Mouse (Mus musculus) bone marrow, adult 2 months (tissue): Measurements from ENCODE around the gene Rpl10-ps3.

Source experiments
- CTCF ChIP-seq: fragments of 200-500 bp; IDR thresholded peaks from 2 replicates; pipeline ENCODE4 v1.5.1; 2011; ENCODE audit warnings: low read length, control low read depth; ENCODE audit not compliant: control insufficient read depth, insufficient read depth
- POLR2A ChIP-seq: fragments of 200-500 bp; IDR thresholded peaks from 2 replicates; pipeline ENCODE4 v1.6.1; 2011; ENCODE audit warnings: low read depth, mild to moderate bottlenecking, control low read depth, low read length, borderline replicate concordance; ENCODE audit not compliant: control insufficient read depth

DNA sequence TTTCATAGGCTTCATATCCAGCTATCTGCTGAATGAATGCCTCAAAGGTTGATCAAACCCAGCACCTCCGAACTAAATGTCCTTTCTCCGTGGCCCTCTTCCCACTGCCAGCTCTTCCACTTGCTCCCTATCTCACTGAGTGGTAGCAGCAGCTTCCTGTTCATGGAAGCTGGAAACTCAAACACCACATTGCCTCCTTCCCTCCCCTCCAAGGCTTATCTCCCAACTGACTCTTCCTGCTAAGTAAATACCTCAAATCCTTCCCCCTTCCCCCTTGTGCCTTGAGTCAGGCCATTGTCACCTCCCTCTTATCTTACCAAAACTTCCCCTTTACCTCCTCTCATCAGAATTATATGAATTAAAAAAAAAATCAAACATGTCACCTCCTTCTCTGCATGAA, 19.2 kb upstream of the Rpl10-ps3 start:
- TF ChIP-seq CTCF (no peak), POLR2A (no peak)
